16 mouse cellular contexts compared by ENCODE assay signal in the genomic region with DNA sequence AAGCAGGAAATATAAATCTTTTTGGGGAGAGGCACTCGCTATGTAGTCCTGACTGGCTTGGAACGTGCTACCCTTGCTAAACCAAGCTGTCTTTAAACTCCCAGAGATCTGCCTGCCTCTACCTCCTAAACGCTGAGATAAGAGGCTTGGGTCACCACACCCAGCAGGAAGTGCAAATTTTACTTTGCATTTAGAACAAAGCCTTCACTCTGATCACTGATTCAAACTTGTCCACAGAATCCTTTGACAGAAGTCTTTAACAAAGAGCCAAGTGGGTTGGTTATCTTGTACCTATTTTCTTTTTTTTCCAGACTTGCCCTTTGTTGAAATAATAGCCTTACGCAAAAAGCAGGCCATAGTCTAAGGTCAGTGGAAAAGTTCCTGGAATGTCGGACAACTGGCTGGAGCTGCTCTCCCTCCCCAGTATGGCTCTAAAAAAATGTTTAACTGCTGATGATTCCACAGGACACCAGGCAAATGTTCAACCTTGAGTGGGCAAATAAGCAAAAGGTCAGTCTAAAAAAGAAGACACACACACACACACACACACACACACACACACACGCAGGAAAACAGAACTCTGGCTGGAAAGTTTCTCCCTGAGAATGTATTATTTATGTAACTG. TPM values are rescaled to one million over a fixed set of nuclear protein-coding genes. Genes with fewer than 3 reads are reported as not detected.
DNase-seq lines count a peak whose midpoint lies in the region; ATAC-seq and TF ChIP-seq lines count a peak whose summit lies in the region.
"Had no signal": no experiment of that assay in that cellular context is flagged by ENCODE, and none has a peak within 500 bp of the region (broad histone marks: within the 10 kb centered on the region; RNA-seq: fewer than 3 reads in every experiment).

No protein-coding gene starts in this region.

- ATAC-seq in kidney, embryonic 14.5 days (ENCODE audit: low FRiP score, low TSS enrichment), result no peak
- ATAC-seq: hindbrain, postnatal 0 days had no signal

- H3K4me1 ChIP-seq in kidney, embryonic 14.5 days (ENCODE audit: control insufficient read depth, insufficient read depth, low read length), result 0 out of 2 replicates have a peak, but pooled peaks cover 4% of the 10 kb centered on the region
- H3K4me1 ChIP-seq: embryonic facial prominence, embryonic 15.5 days; forebrain, embryonic 12.5 days had no signal

- 50% methylated on average over 6 of the region's 6 CpGs for WGBS in kidney, embryonic 14.5 days

- peak; percentile 60 for DNase-seq in kidney, adult 11 months
- DNase-seq in adrenal gland, postnatal 14 days, result peak; percentile 37
- DNase-seq in kidney, postnatal 10 days, result peak; percentile 65
- DNase-seq in naive thymus-derived CD4-positive, alpha-beta T cell, adult 2 months (ENCODE audit: low read depth), result peak; percentile 51
- no peak for DNase-seq in gastrocnemius, postnatal 4 days (ENCODE audit: low spot score in 2 of 2)
- no peak for DNase-seq in gastrocnemius, adult 2 months
- no peak for DNase-seq in urinary bladder, postnatal 4 days (ENCODE audit: low spot score in 2 of 2)
- DNase-seq: heart, adult 2 months; heart, postnatal 14 days; lung, embryonic 14.5 days; thymus, postnatal 4 days had no signal

- no peak overlapping the region for H3K9ac ChIP-seq in kidney, embryonic 14.5 days (ENCODE audit: low read depth, low read length)
- H3K9ac ChIP-seq: embryonic facial prominence, embryonic 15.5 days; forebrain, embryonic 12.5 days; lung, embryonic 14.5 days had no signal

- no peak overlapping the region for H3K4me2 ChIP-seq in kidney, embryonic 14.5 days (replicated peaks; ENCODE audit: low read depth, low read length)
- H3K4me2 ChIP-seq: embryonic facial prominence, embryonic 15.5 days; forebrain, embryonic 12.5 days; lung, embryonic 14.5 days had no signal

- H3K9me3 ChIP-seq in kidney, embryonic 14.5 days (ENCODE audit: control insufficient read depth, low read length), result no peaks in the 10 kb centered on the region
- H3K9me3 ChIP-seq: embryonic facial prominence, embryonic 15.5 days; forebrain, embryonic 12.5 days had no signal

- no peaks in the 10 kb centered on the region for H3K36me3 ChIP-seq in kidney, embryonic 14.5 days (ENCODE audit: control insufficient read depth, insufficient read depth, low read length)
- H3K36me3 ChIP-seq: embryonic facial prominence, embryonic 15.5 days; forebrain, embryonic 12.5 days had no signal

- intact Hi-C loops in gastrocnemius, adult 2 months (cut with DNase I), result no loop called here

- H3K27ac ChIP-seq in kidney, embryonic 14.5 days (ENCODE audit: low read depth, low read length), result no peak overlapping the region
- no peak overlapping the region for H3K27ac ChIP-seq in gastrocnemius, adult 2 months
- H3K27ac ChIP-seq: embryonic facial prominence, embryonic 15.5 days; forebrain, embryonic 12.5 days; heart, adult 2 months; hindbrain, postnatal 0 days; layer of hippocampus, adult 2 months had no signal

- H3K4me3 ChIP-seq in kidney, embryonic 14.5 days (ENCODE audit: low read length), result no peak overlapping the region
- H3K4me3 ChIP-seq in gastrocnemius, adult 2 months, result no peak overlapping the region
- H3K4me3 ChIP-seq: embryonic facial prominence, embryonic 15.5 days; forebrain, embryonic 12.5 days; heart, adult 2 months; layer of hippocampus, adult 2 months had no signal

- no peaks in the 10 kb centered on the region for H3K27me3 ChIP-seq in kidney, embryonic 14.5 days (ENCODE audit: control insufficient read depth, insufficient read depth, low read length)
- H3K27me3 ChIP-seq: embryonic facial prominence, embryonic 15.5 days; forebrain, embryonic 12.5 days had no signal

- TF ChIP-seq CTCF in gastrocnemius, adult 2 months (IDR thresholded peaks at IDR 0.05), result no peak

RNA-seq across cellular contexts. Expression of a gene that starts 9.0 kb away (rescaled TPM):
- 64.8 and 86.1 TPM in 2 replicates for polyA plus RNA-seq in kidney, embryonic 14.5 days (2014; fragmentation: Nextera tagmentation; extraction: Ambion mirVana)
- 121 and 137 TPM in 2 replicates for total RNA-seq in adrenal gland, postnatal 14 days (2021)
- total RNA-seq in gastrocnemius, postnatal 4 days (2021), result 10 to 100 TPM; 40.5 to 44.3 TPM
- 1 to 10 TPM; 6.7 to 10.0 TPM for total RNA-seq in gastrocnemius, adult 2 months (2021)

RNA-seq across cellular contexts. Expression of a gene that starts 23.2 kb away (rescaled TPM):
- polyA plus RNA-seq in kidney, embryonic 14.5 days (2014; fragmentation: Nextera tagmentation; extraction: Ambion mirVana), result 20.5 and 21.4 TPM in 2 replicates
- 135 and 145 TPM in 2 replicates for total RNA-seq in adrenal gland, postnatal 14 days (2021)
- 10 to 100 TPM; 52.1 to 54.0 TPM for total RNA-seq in gastrocnemius, postnatal 4 days (2021)
- total RNA-seq in gastrocnemius, adult 2 months (2021), result 10 to 100 TPM; 47.5 to 75.1 TPM

Comparison
In these comparisons a context has a peak if more than half of its experiments do, and no peak if none do; other contexts are left out.
1. DNase-seq: peak in kidney, adult 11 months (single experiment), adrenal gland, postnatal 14 days (single experiment), kidney, postnatal 10 days (single experiment) and naive thymus-derived CD4-positive, alpha-beta T cell, adult 2 months (single experiment); none in gastrocnemius, postnatal 4 days (0 of 2), gastrocnemius, adult 2 months (single experiment) and urinary bladder, postnatal 4 days (0 of 2).